Mouse (Mus musculus): ENCODE results near the gene 2410002F23Rik.

GRCm38 (mm10) chr7:44239913-44240312 lies 6.6 kb upstream of the 2410002F23Rik start:
- no peak for TF ChIP-seq CTCF (IDR thresholded peaks at IDR 0.05; ENCODE audit: control insufficient read depth, insufficient read depth, insufficient read length)
- no peak for TF ChIP-seq MAX (IDR thresholded peaks at IDR 0.05)
- no peak for TF ChIP-seq USF1 (IDR thresholded peaks at IDR 0.05; ENCODE audit: low read depth)
- TF ChIP-seq CEBPB (IDR thresholded peaks at IDR 0.05; ENCODE audit: low read depth): no peak
